Mouse (Mus musculus) stomach, postnatal 0 days (tissue): ENCODE data around the gene Sf3b5. TPM values are rescaled to one million over a fixed set of nuclear protein-coding genes. Genes with fewer than 3 reads are reported as not detected.

Experiments used
- ATAC-seq: fragments of 200-750 bp; cut with Nextera tagmentation; 2 replicates; pipeline ENCODE4 v1.8.0; 2017; ENCODE audit not compliant: low FRiP score, low TSS enrichment
- DNase-seq: peaks from one replicate; pipeline ENCODE4 v3.0.0-alpha.2; 2016; ENCODE audit warnings: low spot score
- H3K27ac ChIP-seq: fragments of 300-500 bp; sonication (generic); replicated peaks from 2 replicates; pipeline ENCODE4 v1.5.1; 2014; ENCODE audit warnings: mild to moderate bottlenecking, control low read depth
- H3K27me3 ChIP-seq: fragments of 300-500 bp; sonication (generic); 2 replicates; pipeline ENCODE4 v1.6.1; 2014; ENCODE audit warnings: low read length; ENCODE audit not compliant: control insufficient read depth, insufficient read depth
- H3K36me3 ChIP-seq: fragments of 300-500 bp; sonication (generic); 2 replicates; pipeline ENCODE4 v1.6.1; 2014; ENCODE audit warnings: low read length, mixed read lengths; ENCODE audit not compliant: control insufficient read depth, insufficient read depth
- H3K4me1 ChIP-seq: fragments of 300-500 bp; sonication (generic); replicated peaks from 2 replicates; pipeline ENCODE4 v1.6.1; 2014; ENCODE audit warnings: antibody characterized with exemption; ENCODE audit not compliant: control insufficient read depth, insufficient read depth
- H3K4me2 ChIP-seq: fragments of 300-500 bp; sonication (generic); replicated peaks from 2 replicates; pipeline ENCODE4 v1.6.1; 2014; ENCODE audit warnings: low read depth, mild to moderate bottlenecking, control low read depth, moderate library complexity
- H3K4me3 ChIP-seq: fragments of 300-500 bp; sonication (generic); 2 replicates; pipeline ENCODE4 v1.5.1; 2014; ENCODE audit warnings: low read depth, low read length, control low read depth
- H3K9ac ChIP-seq: fragments of 300-500 bp; sonication (generic); 2 replicates; pipeline ENCODE4 v1.6.1; 2014; ENCODE audit warnings: mild to moderate bottlenecking, low read length, control low read depth, mixed read lengths
- H3K9me3 ChIP-seq: fragments of 300-500 bp; sonication (generic); 2 replicates; pipeline ENCODE4 v1.6.1; 2016; ENCODE audit warnings: low read length; ENCODE audit not compliant: control insufficient read depth
- CTCF ChIP-seq: IDR thresholded peaks from 2 replicates; pipeline ENCODE4 v1.5.1; 2016; ENCODE audit warnings: antibody characterized with exemption, low read depth, mild to moderate bottlenecking, moderate library complexity
- EP300 ChIP-seq: optimal IDR thresholded peaks from 2 replicates; pipeline ENCODE3; 2016; ENCODE audit warnings: antibody characterized with exemption
- WGBS: fragments of 180-500 bp; shearing (Covaris S2); extraction: QIAGEN DNeasy Blood & Tissue Kit; methylation state at CpG from one replicate; pipeline ENCODE4 v1.1.7; 2014; 5-methylcytosine and 5-hydroxymethylcytosine counted together
- polyA plus RNA-seq: library from polyadenylated mRNA; unstranded; fragments of >200 nt; fragmentation: Nextera tagmentation; extraction: Ambion mirVana; gene quantifications from 2 replicates; pipeline ENCODE4 v1.2.1, GENCODE M21; 2015

The Sf3b5 gene
- polyA plus RNA-seq, 1 experiment from 2014 or later = 29.3 TPM

DNA sequence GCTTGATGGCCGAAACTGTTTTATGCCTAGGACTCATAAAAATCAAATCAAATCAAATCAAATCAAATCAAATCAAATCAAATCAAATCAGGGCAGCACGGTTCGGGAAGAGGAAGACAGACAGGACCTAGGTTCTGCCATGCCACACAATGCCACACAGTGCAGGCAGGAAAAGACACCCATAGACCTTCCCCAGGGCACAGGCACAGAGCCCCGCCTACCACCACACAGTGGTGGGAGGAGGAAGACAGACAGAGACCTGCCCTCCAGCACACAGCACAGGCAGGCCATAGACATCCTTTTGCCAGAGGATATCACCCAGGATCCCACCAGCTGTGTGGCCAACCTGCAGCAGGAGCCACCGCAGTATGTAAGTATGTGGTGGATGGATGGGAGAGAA is 13.2 kb upstream of the Sf3b5 start:
- no peaks in the 10 kb centered on the region for H3K9me3 ChIP-seq
- no peaks in the 10 kb centered on the region for H3K27me3 ChIP-seq
- no peak overlapping the region for H3K4me2 ChIP-seq
- H3K4me3 ChIP-seq = no peak overlapping the region
- 86% methylated on average over 5 of the region's 5 CpGs for WGBS
- H3K27ac ChIP-seq = no peak overlapping the region
- no peak overlapping the region for H3K9ac ChIP-seq
- no peaks in the 10 kb centered on the region for H3K4me1 ChIP-seq
- no peak for DNase-seq
- H3K36me3 ChIP-seq = no peaks in the 10 kb centered on the region
- no peak for TF ChIP-seq EP300
- no peak for TF ChIP-seq CTCF
- no peak for ATAC-seq

DNA sequence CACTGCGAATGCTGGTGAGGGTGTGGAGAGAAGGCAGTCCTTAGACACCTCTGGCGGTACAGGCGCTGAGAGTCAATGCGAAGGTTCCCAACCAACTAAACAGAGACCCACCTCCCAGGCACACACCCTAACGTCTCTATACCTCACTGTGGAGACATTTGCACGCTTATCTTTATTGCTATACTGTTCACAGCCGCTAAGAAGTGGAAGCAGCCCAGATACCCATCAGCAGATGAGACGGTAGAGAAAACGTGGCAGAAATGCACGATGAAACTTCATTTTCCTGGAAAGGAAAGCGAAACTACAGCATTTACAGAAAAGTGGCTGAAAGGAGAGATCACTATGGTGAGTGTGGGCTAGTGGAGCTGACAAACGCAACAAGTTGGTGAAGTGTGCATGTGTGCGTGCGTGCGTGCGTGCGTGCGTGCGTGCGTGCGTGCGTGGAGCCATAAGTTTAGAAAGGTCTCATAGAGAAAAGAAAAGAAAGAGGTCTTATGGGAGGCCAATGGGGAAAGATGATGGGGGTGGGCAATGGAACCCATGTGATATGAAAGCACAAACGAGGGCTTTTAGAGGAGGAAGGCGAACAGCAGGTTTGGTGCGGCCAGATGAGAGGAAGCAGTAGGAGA is 11.6 kb upstream of the Sf3b5 start:
- TF ChIP-seq EP300 (no peak), CTCF (no peak)
- Histone ChIP-seq H3K4me1 (no peaks in the 10 kb centered on the region), H3K9me3 (no peaks in the 10 kb centered on the region), H3K4me2 (no peak overlapping the region), H3K27ac (no peak overlapping the region), H3K36me3 (no peaks in the 10 kb centered on the region), H3K9ac (no peak overlapping the region), H3K4me3 (no peak overlapping the region), H3K27me3 (no peaks in the 10 kb centered on the region)
- WGBS = 88% methylated on average over 25 of the region's 25 CpGs
- ATAC-seq (no peak), DNase-seq (no peak)

- TF ChIP-seq CTCF = peak; percentile 90
- no peak for TF ChIP-seq EP300
- WGBS = 38% methylated on average over 17 of the region's 17 CpGs
- H3K4me1 ChIP-seq = no peaks in the 10 kb centered on the region
- ATAC-seq (peak; percentile 86), DNase-seq (peak; percentile 88)
- H3K27me3 ChIP-seq = no peaks in the 10 kb centered on the region
- H3K27ac ChIP-seq = no peak overlapping the region
- H3K9ac ChIP-seq = no peak overlapping the region
- H3K4me2 ChIP-seq = peak overlapping the region; percentile 29; the same call in 1 of the 2 replicates
- no peaks in the 10 kb centered on the region for H3K36me3 ChIP-seq
- no peaks in the 10 kb centered on the region for H3K9me3 ChIP-seq
- H3K4me3 ChIP-seq = peak overlapping the region; percentile 8; the same call in 1 of the 2 replicates
Measured at GRCm38 (mm10) chr10:12996736-12997477, 8.2 kb upstream of the Sf3b5 start.

DNA sequence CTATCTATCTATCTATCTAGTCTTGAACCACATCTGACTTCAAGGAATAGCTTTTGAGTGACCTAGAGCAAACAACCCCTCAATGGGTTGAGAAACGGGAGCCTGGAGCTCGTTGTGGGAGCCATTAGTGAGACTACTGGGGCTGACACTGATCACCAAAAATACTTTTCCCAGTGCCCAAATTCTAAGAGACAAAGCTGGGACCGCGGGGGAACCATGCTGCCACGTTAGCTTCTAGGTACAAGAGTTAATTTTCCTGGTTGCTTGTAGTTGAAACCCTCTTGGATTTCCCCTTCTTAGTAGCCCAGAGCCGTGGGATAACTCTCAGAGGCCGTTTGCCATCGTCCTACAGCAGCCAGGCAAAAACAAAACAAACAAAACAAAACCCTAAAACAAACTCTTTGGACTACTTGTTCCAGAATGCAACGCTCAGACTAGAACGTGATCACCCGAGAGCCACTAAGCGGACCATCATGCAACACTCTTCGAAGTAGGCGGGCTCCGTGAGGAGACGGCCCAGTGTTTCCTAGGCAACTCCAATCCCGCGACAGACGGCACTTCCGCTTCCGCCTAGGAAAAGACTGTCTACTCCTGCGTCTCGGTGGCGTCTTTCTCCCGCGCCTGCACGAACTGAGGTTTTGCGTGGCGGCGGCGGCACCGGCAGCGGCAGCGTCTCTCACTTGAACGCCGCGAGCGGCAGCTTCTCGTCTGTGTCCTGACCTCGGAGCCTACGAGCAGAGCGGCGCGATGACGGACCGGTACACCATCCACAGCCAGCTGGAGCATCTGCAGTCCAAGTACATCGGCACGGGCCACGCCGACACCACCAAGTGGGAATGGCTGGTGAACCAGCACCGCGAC is 3.0 kb downstream of the Sf3b5 start:
- peak overlapping the region; percentile 35; the same call in 1 of the 2 replicates for H3K27ac ChIP-seq
- H3K4me1 ChIP-seq = 0 out of 2 replicates have a peak, but pooled peaks cover 4% of the 10 kb centered on the region
- no peaks in the 10 kb centered on the region for H3K36me3 ChIP-seq
- no peaks in the 10 kb centered on the region for H3K9me3 ChIP-seq
- H3K9ac ChIP-seq = peak overlapping the region; percentile 76
- DNase-seq (peak; percentile 94), ATAC-seq (peak; percentile 99)
- no peaks in the 10 kb centered on the region for H3K27me3 ChIP-seq
- peak overlapping the region; percentile 49 for H3K4me3 ChIP-seq
- WGBS = 3% methylated on average over 51 of the region's 52 CpGs
- H3K4me2 ChIP-seq = peak overlapping the region; percentile 75
- no peak for TF ChIP-seq EP300
- no peak for TF ChIP-seq CTCF

GRCm38 (mm10) chr10:13008737-13009121 is 3.6 kb downstream of the Sf3b5 start:
- H3K27me3 ChIP-seq = no peaks in the 10 kb centered on the region
- peak overlapping the region; percentile 75 for H3K4me2 ChIP-seq
- peak overlapping the region; percentile 76 for H3K9ac ChIP-seq
- ATAC-seq (peak; percentile 17; the same call in 1 of the 2 replicates), DNase-seq (no peak)
- no peak for TF ChIP-seq CTCF
- TF ChIP-seq EP300 = no peak
- no peak overlapping the region for H3K27ac ChIP-seq
- WGBS = under 1% methylated on average over 29 of the region's 29 CpGs
- no peaks in the 10 kb centered on the region for H3K9me3 ChIP-seq
- H3K36me3 ChIP-seq = no peaks in the 10 kb centered on the region
- peak overlapping the region; percentile 49 for H3K4me3 ChIP-seq
- H3K4me1 ChIP-seq = 0 out of 2 replicates have a peak, but pooled peaks cover 4% of the 10 kb centered on the region
